Mouse (Mus musculus): ENCODE results near the gene Csmd2. TPM values are rescaled to one million over a fixed set of nuclear protein-coding genes. Genes with fewer than 3 reads are reported as not detected.
A peak's percentile ranks its signal among the peaks of the same experiment; 100 is the strongest.

Csmd2 gene
- total and polyA plus RNA-seq, 2 experiments from 2014 or later = 9.1 to 48.2 TPM

GRCm38 (mm10) chr4:128132876-128133646 is 145.4 kb downstream of the Csmd2 start:
- Histone ChIP-seq H3K9ac (replicated peaks; ENCODE audit: low read length, poor library complexity, severe bottlenecking) (no peak overlapping the region), H3K36me3 (ENCODE audit: insufficient read depth, low read length) (no peaks in the 10 kb centered on the region), H3K27ac (ENCODE audit: low read depth, low read length) (no peak overlapping the region), H3K9me3 (ENCODE audit: low read length) (no peaks in the 10 kb centered on the region), H3K4me1 (ENCODE audit: insufficient read depth, low read length) (peaks cover 7% of the 10 kb centered on the region), H3K4me2 (ENCODE audit: low read depth, low read length, poor library complexity, severe bottlenecking) (no peak overlapping the region), H3K4me3 (ENCODE audit: low read depth, low read length) (no peak overlapping the region), H3K27me3 (ENCODE audit: insufficient read depth, low read length) (no peaks in the 10 kb centered on the region)
- peak; percentile 44 for DNase-seq (ENCODE audit: low spot score)
- 59% methylated on average over 11 of the region's 11 CpGs for WGBS
- no peak for TF ChIP-seq CTCF (IDR thresholded peaks at IDR 0.05)
- ATAC-seq (ENCODE audit: low FRiP score) = no peak

GRCm38 (mm10) chr4:128134348-128134994 is 146.8 kb downstream of the Csmd2 start:
- no peak overlapping the region for H3K9ac ChIP-seq (replicated peaks; ENCODE audit: low read length, poor library complexity, severe bottlenecking)
- ATAC-seq (ENCODE audit: low FRiP score) = peak; percentile 20; the same call in 1 of the 2 replicates
- 34% methylated on average over 11 of the region's 11 CpGs for WGBS
- H3K4me1 ChIP-seq (ENCODE audit: insufficient read depth, low read length) = peaks cover 7% of the 10 kb centered on the region
- H3K4me2 ChIP-seq (ENCODE audit: low read depth, low read length, poor library complexity, severe bottlenecking) = peak overlapping the region; percentile 20; the same call in 1 of the 2 replicates
- no peaks in the 10 kb centered on the region for H3K36me3 ChIP-seq (ENCODE audit: insufficient read depth, low read length)
- H3K27me3 ChIP-seq (ENCODE audit: insufficient read depth, low read length) = no peaks in the 10 kb centered on the region
- no peaks in the 10 kb centered on the region for H3K9me3 ChIP-seq (ENCODE audit: low read length)
- no peak overlapping the region for H3K4me3 ChIP-seq (ENCODE audit: low read depth, low read length)
- no peak for TF ChIP-seq CTCF (IDR thresholded peaks at IDR 0.05)
- peak; percentile 58 for DNase-seq (ENCODE audit: low spot score)
- peak overlapping the region; percentile 62 for H3K27ac ChIP-seq (ENCODE audit: low read depth, low read length)

GRCm38 (mm10) chr4:128135014-128135622 is 147.5 kb downstream of the Csmd2 start:
- Histone ChIP-seq H3K4me3 (ENCODE audit: low read depth, low read length) (no peak overlapping the region), H3K9ac (replicated peaks; ENCODE audit: low read length, poor library complexity, severe bottlenecking) (no peak overlapping the region), H3K4me2 (ENCODE audit: low read depth, low read length, poor library complexity, severe bottlenecking) (peak overlapping the region; percentile 20; the same call in 1 of the 2 replicates), H3K4me1 (ENCODE audit: insufficient read depth, low read length) (peaks cover 7% of the 10 kb centered on the region), H3K27ac (ENCODE audit: low read depth, low read length) (peak overlapping the region; percentile 62), H3K9me3 (ENCODE audit: low read length) (no peaks in the 10 kb centered on the region), H3K27me3 (ENCODE audit: insufficient read depth, low read length) (no peaks in the 10 kb centered on the region), H3K36me3 (ENCODE audit: insufficient read depth, low read length) (no peaks in the 10 kb centered on the region)
- DNase-seq (ENCODE audit: low spot score) (no peak), ATAC-seq (ENCODE audit: low FRiP score) (no peak)
- TF ChIP-seq CTCF (IDR thresholded peaks at IDR 0.05) = no peak
- 60% methylated on average over 12 of the region's 12 CpGs for WGBS

GRCm38 (mm10) chr4:128139991-128140390 is 152.3 kb downstream of the Csmd2 start:
- no peak overlapping the region for H3K27ac ChIP-seq (ENCODE audit: low read depth, low read length)
- 24% methylated on average over 2 of the region's 2 CpGs for WGBS
- no peak for DNase-seq (ENCODE audit: low spot score)
- no peaks in the 10 kb centered on the region for H3K9me3 ChIP-seq (ENCODE audit: low read length)
- 0 out of 2 replicates have a peak, but pooled peaks cover under 1% of the 10 kb centered on the region for H3K4me1 ChIP-seq (ENCODE audit: insufficient read depth, low read length)
- no peaks in the 10 kb centered on the region for H3K27me3 ChIP-seq (ENCODE audit: insufficient read depth, low read length)
- no peak for ATAC-seq (ENCODE audit: low FRiP score)
- no peak overlapping the region for H3K4me3 ChIP-seq (ENCODE audit: low read depth, low read length)
- no peak overlapping the region for H3K9ac ChIP-seq (replicated peaks; ENCODE audit: low read length, poor library complexity, severe bottlenecking)
- TF ChIP-seq CTCF (IDR thresholded peaks at IDR 0.05) = no peak
- no peak overlapping the region for H3K4me2 ChIP-seq (ENCODE audit: low read depth, low read length, poor library complexity, severe bottlenecking)
- H3K36me3 ChIP-seq (ENCODE audit: insufficient read depth, low read length) = no peaks in the 10 kb centered on the region

GRCm38 (mm10) chr4:128141161-128142101 is 153.8 kb downstream of the Csmd2 start:
- 40% methylated on average over 10 of the region's 10 CpGs for WGBS
- Histone ChIP-seq H3K27me3 (ENCODE audit: insufficient read depth, low read length) (no peaks in the 10 kb centered on the region), H3K9me3 (ENCODE audit: low read length) (no peaks in the 10 kb centered on the region), H3K9ac (replicated peaks; ENCODE audit: low read length, poor library complexity, severe bottlenecking) (no peak overlapping the region), H3K4me3 (ENCODE audit: low read depth, low read length) (no peak overlapping the region), H3K27ac (ENCODE audit: low read depth, low read length) (no peak overlapping the region), H3K4me2 (ENCODE audit: low read depth, low read length, poor library complexity, severe bottlenecking) (no peak overlapping the region), H3K36me3 (ENCODE audit: insufficient read depth, low read length) (no peaks in the 10 kb centered on the region), H3K4me1 (ENCODE audit: insufficient read depth, low read length) (no peaks in the 10 kb centered on the region)
- TF ChIP-seq CTCF (IDR thresholded peaks at IDR 0.05) = no peak
- no peak for DNase-seq (ENCODE audit: low spot score)
- ATAC-seq (ENCODE audit: low FRiP score) = no peak

Measured in midbrain, postnatal 0 days (tissue).